Mouse (Mus musculus) limb, embryonic 13.5 days (tissue): ENCODE data around the gene Phc1. TPM values are rescaled to one million over a fixed set of nuclear protein-coding genes. Genes with fewer than 3 reads are reported as not detected.

Source experiments
- ATAC-seq: fragments of 200-750 bp; cut with Nextera tagmentation; 2 replicates; pipeline ENCODE4 v1.8.0; 2017; ENCODE audit warnings: low read depth, moderate number of reproducible peaks, moderate TSS enrichment; ENCODE audit not compliant: low FRiP score
- H3K27ac ChIP-seq: fragments of 300-500 bp; sonication (generic); 2 replicates; pipeline ENCODE4 v1.5.1; 2015; ENCODE audit warnings: inconsistent platforms, mild to moderate bottlenecking, moderate library complexity
- H3K27me3 ChIP-seq: fragments of 300-500 bp; sonication (generic); 2 replicates; pipeline ENCODE4 v1.6.1; 2015; ENCODE audit warnings: mild to moderate bottlenecking, inconsistent platforms
- H3K36me3 ChIP-seq: fragments of 300-500 bp; sonication (generic); 2 replicates; pipeline ENCODE4 v1.6.1; 2015; ENCODE audit warnings: inconsistent platforms, mild to moderate bottlenecking, moderate library complexity
- H3K4me1 ChIP-seq: fragments of 300-500 bp; sonication (generic); 2 replicates; pipeline ENCODE4 v1.6.1; 2015; ENCODE audit warnings: inconsistent platforms
- H3K4me2 ChIP-seq: fragments of 300-500 bp; sonication (generic); replicated peaks from 2 replicates; pipeline ENCODE4 v1.6.1; 2015; ENCODE audit warnings: inconsistent platforms, mild to moderate bottlenecking, moderate library complexity
- H3K4me3 ChIP-seq: fragments of 300-500 bp; sonication (generic); 2 replicates; pipeline ENCODE4 v1.5.1; 2015; ENCODE audit warnings: moderate library complexity, mild to moderate bottlenecking, inconsistent platforms
- H3K9ac ChIP-seq: fragments of 300-500 bp; sonication (generic); 2 replicates; pipeline ENCODE4 v1.6.1; 2015; ENCODE audit warnings: mild to moderate bottlenecking, inconsistent platforms
- H3K9me3 ChIP-seq: fragments of 300-500 bp; sonication (generic); 2 replicates; pipeline ENCODE4 v1.6.1; 2016; ENCODE audit warnings: inconsistent platforms
- WGBS: fragments of 180-500 bp; shearing (Covaris S2); methylation state at CpG from one replicate; pipeline ENCODE4 v1.1.7; 2015; 5-methylcytosine and 5-hydroxymethylcytosine counted together
- polyA plus RNA-seq: library from polyadenylated mRNA; unstranded; fragments of >200 nt; fragmentation: Nextera tagmentation; extraction: Ambion mirVana; gene quantifications from 2 replicates; pipeline ENCODE4 v1.2.1, GENCODE M21; 2015

Gene Phc1
- polyA plus RNA-seq, 1 experiment from 2014 or later = 28.4 TPM

GRCm38 (mm10) chr6:122291735-122292134 is 48.6 kb downstream of the Phc1 start:
- ATAC-seq = no peak
- Histone ChIP-seq H3K27me3 (no peaks in the 10 kb centered on the region), H3K4me3 (no peak overlapping the region), H3K36me3 (no peaks in the 10 kb centered on the region), H3K27ac (no peak overlapping the region; the same call in 1 of the 2 replicates), H3K4me1 (peaks cover 22% of the 10 kb centered on the region), H3K9ac (no peak overlapping the region), H3K9me3 (no peaks in the 10 kb centered on the region), H3K4me2 (no peak overlapping the region)
- WGBS = 59% methylated on average over 3 of the region's 3 CpGs

GRCm38 (mm10) chr6:122291264-122291663 is 49.1 kb downstream of the Phc1 start:
- no peaks in the 10 kb centered on the region for H3K27me3 ChIP-seq
- H3K4me3 ChIP-seq = no peak overlapping the region
- H3K27ac ChIP-seq = no peak overlapping the region
- H3K4me2 ChIP-seq = no peak overlapping the region
- no peaks in the 10 kb centered on the region for H3K9me3 ChIP-seq
- ATAC-seq = no peak
- H3K9ac ChIP-seq = no peak overlapping the region
- 70% methylated on average over 2 of the region's 2 CpGs for WGBS
- peaks cover 19% of the 10 kb centered on the region for H3K4me1 ChIP-seq
- no peaks in the 10 kb centered on the region for H3K36me3 ChIP-seq

- H3K4me2 ChIP-seq = no peak overlapping the region
- peak overlapping the region; percentile 74 for H3K27ac ChIP-seq
- peaks cover 19% of the 10 kb centered on the region for H3K4me1 ChIP-seq
- H3K9ac ChIP-seq = no peak overlapping the region
- no peaks in the 10 kb centered on the region for H3K9me3 ChIP-seq
- 7% methylated on average over 3 of the region's 3 CpGs for WGBS
- H3K36me3 ChIP-seq = no peaks in the 10 kb centered on the region
- no peaks in the 10 kb centered on the region for H3K27me3 ChIP-seq
- no peak overlapping the region for H3K4me3 ChIP-seq
- ATAC-seq = peak; percentile 75
These were observed 50.1 kb downstream of the Phc1 start for GRCm38 (mm10) chr6:122290253-122290652.

DNA sequence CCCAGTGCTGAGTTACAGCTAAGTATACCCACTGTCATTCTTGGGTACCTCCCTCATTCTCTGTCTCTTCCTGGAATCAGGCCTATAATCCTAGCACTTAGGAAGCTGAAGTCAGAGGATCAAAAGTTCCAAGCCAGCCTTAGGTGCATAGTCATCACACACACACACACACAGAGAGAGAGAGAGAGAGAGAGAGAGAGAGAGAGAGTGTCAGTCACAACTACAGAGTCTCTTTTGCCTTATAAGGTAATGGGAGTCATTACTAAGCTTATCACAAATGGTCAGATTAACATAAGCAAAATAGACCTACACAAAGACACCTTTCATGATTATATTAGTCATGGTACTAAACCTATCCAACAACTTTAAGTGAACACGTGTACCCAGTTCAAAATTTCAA is 51.0 kb downstream of the Phc1 start:
- Histone ChIP-seq H3K4me2 (no peak overlapping the region), H3K4me3 (no peak overlapping the region), H3K9ac (no peak overlapping the region), H3K9me3 (no peaks in the 10 kb centered on the region), H3K27me3 (no peaks in the 10 kb centered on the region), H3K36me3 (no peaks in the 10 kb centered on the region), H3K4me1 (peaks cover 19% of the 10 kb centered on the region), H3K27ac (no peak overlapping the region; the same call in 1 of the 2 replicates)
- whole genome bisulfite sequencing = 71% methylated on average over 1 of the region's 1 CpGs
- ATAC-seq = no peak

DNA sequence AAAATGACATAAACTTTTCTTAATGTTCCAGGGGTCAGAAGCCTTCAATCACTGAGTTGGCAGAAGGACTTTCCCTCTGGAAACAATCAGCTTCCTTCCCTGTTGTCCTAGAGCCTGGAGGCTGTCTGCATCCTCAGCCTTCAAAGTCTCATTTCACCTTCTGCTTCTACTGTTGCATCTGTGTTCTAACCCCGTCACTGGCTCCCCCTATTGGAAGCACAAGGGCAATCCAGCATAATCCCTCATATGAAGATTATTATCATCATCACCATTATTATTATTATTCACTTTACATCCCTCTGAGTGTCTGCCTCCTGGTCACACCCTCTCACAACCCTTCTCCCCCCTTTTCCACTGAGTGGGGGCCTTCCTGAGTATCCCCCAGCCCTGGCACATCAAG is 52.1 kb downstream of the Phc1 start:
- no peak overlapping the region for H3K9ac ChIP-seq
- 77% methylated on average over 1 of the region's 1 CpGs for WGBS

DNA sequence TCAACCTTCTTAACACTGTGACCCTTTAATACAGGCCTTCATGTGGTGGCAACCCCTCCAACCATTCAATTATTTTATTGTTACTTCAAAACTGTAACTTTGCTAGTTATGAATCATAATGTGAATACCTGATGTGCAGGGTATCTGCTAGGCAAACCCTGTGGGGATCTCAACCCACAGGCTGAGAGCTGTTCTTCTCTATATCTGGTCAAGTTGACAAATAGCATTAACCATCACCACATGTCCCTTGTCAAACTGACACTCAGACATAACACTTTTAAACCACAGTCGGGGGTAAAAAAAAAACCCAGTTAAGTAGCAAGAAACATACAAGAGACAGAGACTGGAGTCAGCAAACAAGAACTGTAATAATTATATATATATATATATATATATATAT is 55.5 kb downstream of the Phc1 start:
- Histone ChIP-seq H3K4me2 (no peak overlapping the region), H3K4me1 (peaks cover 3% of the 10 kb centered on the region), H3K27me3 (no peaks in the 10 kb centered on the region), H3K4me3 (no peak overlapping the region), H3K9ac (no peak overlapping the region), H3K36me3 (no peaks in the 10 kb centered on the region), H3K9me3 (no peaks in the 10 kb centered on the region), H3K27ac (no peak overlapping the region)
- 71% methylated on average over 1 of the region's 1 CpGs for WGBS
- ATAC-seq = no peak

More for the DNA sequence above, 52.1 kb downstream of the Phc1 start:
- Histone ChIP-seq H3K4me1 (peaks cover 19% of the 10 kb centered on the region), H3K27ac (no peak overlapping the region), H3K9me3 (no peaks in the 10 kb centered on the region), H3K36me3 (no peaks in the 10 kb centered on the region), H3K4me2 (no peak overlapping the region), H3K4me3 (no peak overlapping the region), H3K27me3 (no peaks in the 10 kb centered on the region)
- ATAC-seq = no peak

GRCm38 (mm10) chr6:122284304-122284703 is 56.1 kb downstream of the Phc1 start:
- Histone ChIP-seq H3K9me3 (no peaks in the 10 kb centered on the region), H3K27me3 (no peaks in the 10 kb centered on the region), H3K36me3 (no peaks in the 10 kb centered on the region), H3K4me1 (peaks cover 2% of the 10 kb centered on the region; the same call in 1 of the 2 replicates), H3K9ac (no peak overlapping the region), H3K4me3 (no peak overlapping the region), H3K27ac (no peak overlapping the region), H3K4me2 (no peak overlapping the region)
- 77% methylated on average over 4 of the region's 4 CpGs for WGBS
- no peak for ATAC-seq

DNA sequence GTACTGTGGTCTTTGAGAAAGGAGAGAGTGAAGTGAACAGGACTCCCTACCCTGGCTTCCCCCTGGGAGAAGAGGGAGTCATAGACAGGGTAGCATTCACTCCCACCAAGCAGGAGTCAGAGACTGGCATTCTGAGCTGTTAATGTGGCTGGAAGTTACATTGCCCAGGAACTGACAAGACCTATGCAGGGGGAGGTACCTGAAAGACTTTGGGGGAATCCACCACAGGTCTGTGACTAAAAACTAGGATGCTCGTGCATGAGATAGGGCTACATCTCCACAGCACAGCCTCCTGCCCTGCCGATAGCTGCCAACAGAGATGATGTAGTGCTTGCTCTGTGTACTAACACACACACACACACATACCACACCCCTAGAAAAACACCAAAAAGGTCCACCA is 56.9 kb downstream of the Phc1 start:
- Histone ChIP-seq H3K27ac (no peak overlapping the region), H3K4me2 (no peak overlapping the region), H3K27me3 (no peaks in the 10 kb centered on the region), H3K9me3 (no peaks in the 10 kb centered on the region), H3K36me3 (no peaks in the 10 kb centered on the region), H3K4me3 (no peak overlapping the region), H3K9ac (no peak overlapping the region), H3K4me1 (peaks cover under 1% of the 10 kb centered on the region; the same call in 1 of the 2 replicates)
- WGBS = 85% methylated on average over 2 of the region's 2 CpGs
- ATAC-seq = no peak

GRCm38 (mm10) chr6:122282782-122283181 is 57.6 kb downstream of the Phc1 start, which contains the start of gene Klrg1:
Klrg1 (minus strand) TSS chr6:122282882.
- no peak for ATAC-seq
- H3K9ac ChIP-seq = no peak within 1 kb of the TSS
- H3K9me3 ChIP-seq = no peaks in the 10 kb centered on the region
- H3K36me3 ChIP-seq = no peaks in the 10 kb centered on the region
- WGBS = 83% methylated on average over 6 of the region's 6 CpGs
- no peaks in the 10 kb centered on the region for H3K4me1 ChIP-seq
- no peaks in the 10 kb centered on the region for H3K27me3 ChIP-seq
- no peak within 1 kb of the TSS for H3K4me2 ChIP-seq
- H3K4me3 ChIP-seq = no peak within 1 kb of the TSS
- H3K27ac ChIP-seq = no peak within 1 kb of the TSS

- no peak overlapping the region for H3K27ac ChIP-seq
- ATAC-seq = no peak
- WGBS = 90% methylated on average over 7 of the region's 7 CpGs
These were observed 63.8 kb downstream of the Phc1 start for GRCm38 (mm10) chr6:122276565-122276964.

DNA sequence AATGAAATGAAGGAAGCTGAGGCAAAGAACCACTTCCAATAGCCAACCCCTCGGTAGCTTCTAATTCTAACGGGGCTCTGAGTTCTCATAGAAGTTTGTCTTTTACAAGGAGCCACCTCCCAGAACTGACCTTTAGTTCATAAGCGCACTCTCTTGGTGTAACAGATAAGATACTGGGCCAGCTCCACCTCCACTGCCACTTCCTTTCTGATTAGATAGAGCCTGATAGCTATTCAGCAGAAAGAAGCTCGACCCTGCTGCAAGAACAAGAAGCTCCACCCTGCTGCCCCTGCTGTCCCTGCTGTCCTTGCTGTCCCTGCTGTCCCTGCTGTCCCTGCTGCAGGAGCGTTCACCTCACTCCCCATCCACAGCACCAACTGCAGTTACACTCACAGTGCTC is 65.8 kb downstream of the Phc1 start:
- ATAC-seq = no peak
- H3K27me3 ChIP-seq = no peaks in the 10 kb centered on the region
- H3K27ac ChIP-seq = no peak overlapping the region
- H3K36me3 ChIP-seq = no peaks in the 10 kb centered on the region
- no peaks in the 10 kb centered on the region for H3K9me3 ChIP-seq
- H3K4me3 ChIP-seq = no peak overlapping the region
- no peaks in the 10 kb centered on the region for H3K4me1 ChIP-seq
- no peak overlapping the region for H3K4me2 ChIP-seq
- 68% methylated on average over 5 of the region's 5 CpGs for WGBS
- H3K9ac ChIP-seq = no peak overlapping the region

More at GRCm38 (mm10) chr6:122276565-122276964, 63.8 kb downstream of the Phc1 start:
- Histone ChIP-seq H3K9ac (no peak overlapping the region), H3K9me3 (no peaks in the 10 kb centered on the region), H3K4me2 (no peak overlapping the region), H3K27me3 (no peaks in the 10 kb centered on the region), H3K36me3 (no peaks in the 10 kb centered on the region), H3K4me1 (no peaks in the 10 kb centered on the region), H3K4me3 (no peak overlapping the region)

DNA sequence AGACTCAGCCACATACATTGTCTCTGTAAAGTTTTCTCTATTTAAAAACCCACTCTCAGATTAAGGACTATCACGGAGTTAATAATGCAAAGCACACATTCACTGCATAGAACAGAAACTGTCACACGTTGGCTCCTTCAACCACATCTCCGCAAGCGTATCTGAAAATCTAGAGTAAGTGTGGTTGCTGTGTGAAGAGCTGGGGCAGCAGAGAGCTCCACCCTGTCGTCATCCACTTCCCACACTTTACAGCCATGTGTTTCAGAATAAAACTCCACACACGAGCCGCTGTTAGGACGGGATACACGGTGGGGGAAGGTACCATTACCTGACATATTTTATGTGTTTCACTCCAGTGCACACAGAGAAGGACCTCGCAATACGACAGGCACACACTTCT is 70.2 kb downstream of the Phc1 start:
- peaks cover 4% of the 10 kb centered on the region; the same call in 1 of the 2 replicates for H3K4me1 ChIP-seq
- WGBS = 65% methylated on average over 11 of the region's 11 CpGs

GRCm38 (mm10) chr6:122269170-122269569 is 71.2 kb downstream of the Phc1 start:
- Histone ChIP-seq H3K4me1 (peaks cover 4% of the 10 kb centered on the region; the same call in 1 of the 2 replicates), H3K27me3 (no peaks in the 10 kb centered on the region), H3K36me3 (no peaks in the 10 kb centered on the region), H3K4me2 (no peak overlapping the region), H3K4me3 (no peak overlapping the region), H3K9me3 (no peaks in the 10 kb centered on the region), H3K9ac (no peak overlapping the region), H3K27ac (no peak overlapping the region)
- no peak for ATAC-seq
- WGBS = 86% methylated on average over 4 of the region's 4 CpGs

More for the DNA sequence above, 70.2 kb downstream of the Phc1 start:
- no peaks in the 10 kb centered on the region for H3K27me3 ChIP-seq
- no peak for ATAC-seq
- H3K36me3 ChIP-seq = no peaks in the 10 kb centered on the region
- no peak overlapping the region for H3K27ac ChIP-seq
- H3K9me3 ChIP-seq = no peaks in the 10 kb centered on the region
- no peak overlapping the region for H3K4me3 ChIP-seq
- H3K4me2 ChIP-seq = no peak overlapping the region
- H3K9ac ChIP-seq = no peak overlapping the region
